Mouse (Mus musculus) adrenal gland, adult (tissue): Measurements from ENCODE around the gene Apoa1.
A peak's percentile ranks its signal among the peaks of the same experiment; 100 is the strongest.

ENCODE experiments used
- DNase-seq, 2 experiments: peaks; one replicate each; pipeline ENCODE4 v3.0.0; 2022 to 2023; ENCODE audit warnings: low spot score in 1 of 2; ENCODE audit not compliant: inconsistent age in 2 of 2

Apoa1 gene

GRCm38 (mm10) chr9:46256658-46257385, 28.4 kb downstream of the Apoa1 start:
- DNase-seq: peak in 1 of 2 experiments; percentile 80

GRCm38 (mm10) chr9:46257546-46257945, 29.2 kb downstream of the Apoa1 start:
- peak in 1 of 2 experiments; percentile 52 for DNase-seq

GRCm38 (mm10) chr9:46259111-46259510, 30.7 kb downstream of the Apoa1 start:
- no peak for DNase-seq

- peak; percentile 34 to 65 for DNase-seq
Measured at GRCm38 (mm10) chr9:46261131-46261530, 32.8 kb downstream of the Apoa1 start.

DNA sequence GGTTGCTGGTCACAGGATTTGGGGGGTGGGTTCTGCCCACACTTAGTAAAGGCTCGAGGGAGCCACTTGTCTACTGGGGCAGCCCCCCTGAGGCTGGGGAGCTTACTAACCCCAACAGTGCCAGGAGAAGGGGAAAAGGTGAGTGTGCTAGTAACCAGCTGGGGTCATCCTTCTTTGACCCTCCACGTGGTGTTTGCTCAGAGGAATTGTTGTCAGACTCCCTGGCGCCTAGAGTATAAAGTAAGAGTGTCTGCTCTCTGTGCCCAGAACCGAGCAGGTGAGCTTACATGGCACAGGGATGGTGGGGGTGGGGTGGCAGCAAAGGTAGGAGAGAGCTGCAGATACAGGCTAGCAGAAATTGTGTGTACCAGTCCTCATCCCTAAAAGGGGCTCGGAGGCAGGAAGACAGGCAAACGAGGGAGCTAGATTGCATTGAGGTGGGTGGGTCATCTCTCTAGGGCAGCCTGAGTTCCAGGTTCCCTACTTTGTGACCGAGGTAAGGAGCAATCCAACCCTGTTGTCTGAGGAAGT, 40.0 kb downstream of the Apoa1 start, which contains the start of gene Apoa5:
Gene Apoa5, plus strand, starts transcription at position 291 of the 531 bp plus-strand sequence.
- DNase-seq: no peak

DNA sequence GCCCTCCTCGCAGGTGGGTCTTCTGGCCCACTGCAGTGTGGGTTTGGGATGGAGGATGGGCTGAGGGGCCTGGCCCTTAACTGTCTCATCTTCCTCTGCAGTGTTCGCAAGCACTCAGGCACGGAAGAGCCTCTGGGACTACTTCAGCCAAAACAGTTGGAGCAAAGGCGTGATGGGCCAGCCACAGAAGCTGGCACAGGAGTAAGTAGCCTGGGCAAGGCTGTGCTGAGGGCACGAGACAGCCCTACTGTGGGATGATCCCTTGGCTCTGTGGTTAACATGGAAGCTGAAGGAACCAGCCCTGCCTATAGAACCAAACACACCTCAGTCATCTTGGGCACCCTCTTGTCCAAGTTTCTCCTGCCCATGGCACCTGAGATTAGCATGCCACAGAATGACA, 40.7 kb downstream of the Apoa1 start:
- DNase-seq: no peak

DNA sequence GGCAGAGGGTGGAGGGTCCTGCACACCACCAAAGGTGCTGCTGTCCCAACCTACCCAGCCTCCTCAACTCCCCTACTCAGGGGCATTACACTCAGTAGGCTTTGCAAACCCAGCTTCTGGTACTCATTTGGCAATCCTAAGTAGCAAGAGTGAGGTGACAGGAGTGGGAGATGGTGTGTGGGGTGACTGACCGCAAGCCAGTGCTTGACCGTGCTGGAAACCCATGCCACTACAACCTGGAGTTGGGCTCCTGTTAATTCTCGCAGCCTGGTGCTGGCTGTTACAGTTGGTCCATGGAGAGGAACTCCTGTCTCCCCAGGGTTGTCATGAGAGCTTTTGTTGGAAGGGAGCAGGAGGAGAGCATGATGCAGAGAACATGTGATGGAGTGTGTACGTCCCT, 42.4 kb downstream of the Apoa1 start:
- DNase-seq: no peak

DNA sequence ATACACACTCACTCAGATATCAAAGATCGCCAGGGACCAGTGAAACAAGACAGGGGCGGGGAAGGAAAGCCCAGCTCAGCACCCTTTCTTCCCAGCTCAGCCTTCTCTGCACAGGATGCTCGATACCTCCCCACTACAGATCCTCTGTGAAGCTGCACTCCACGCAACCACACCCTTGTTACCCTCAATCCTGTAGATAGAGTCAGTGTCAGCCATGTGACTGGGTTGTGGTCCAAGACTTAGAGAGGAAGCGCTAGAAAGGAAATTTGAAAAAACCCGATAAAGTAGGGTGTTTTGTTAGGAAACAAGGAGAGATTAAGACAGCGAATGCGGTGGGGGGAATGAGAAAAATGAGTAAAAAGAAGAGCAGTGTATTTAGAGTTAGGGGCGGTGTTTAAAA, 43.7 kb downstream of the Apoa1 start:
- DNase-seq: no peak

GRCm38 (mm10) chr9:46272677-46273454, 44.5 kb downstream of the Apoa1 start, which contains the start of gene Zpr1:
Gene Zpr1, plus strand, starts transcription at chr9:46273064.
- peak; percentile 92 to 97 for DNase-seq

GRCm38 (mm10) chr9:46274494-46274893, 46.1 kb downstream of the Apoa1 start:
- DNase-seq: no peak
